Mouse (Mus musculus) cerebellum, adult 9-11 months (tissue): ENCODE data around the gene Clic1.
"Not testable (repeated sequence)": the region's sequence is repeated elsewhere in the genome, so short reads cannot be mapped to it uniquely, and the experiment has no call there.

Experiments
- DNase-seq: peaks from one replicate; pipeline ENCODE4 v3.0.0; 2022

Gene Clic1

GRCm38 (mm10) chr17:35049561-35050016, at the start of gene Clic1:
Gene Clic1 (plus strand): TSS chr17:35049966.
- peak; percentile 46 for DNase-seq

- peak; percentile 87 for DNase-seq
These were observed 48.9 kb upstream of the Clic1 start, which contains the start of gene Vars for GRCm38 (mm10) chr17:35000717-35001451. Gene Vars (plus strand): TSS chr17:35000987.

- DNase-seq = peak; percentile 30
These were observed 48.2 kb upstream of the Clic1 start for GRCm38 (mm10) chr17:35001452-35002152.

- peak; percentile 40 for DNase-seq
These were observed 47.5 kb upstream of the Clic1 start for GRCm38 (mm10) chr17:35002153-35002865.

GRCm38 (mm10) chr17:35003022-35003838, 46.5 kb upstream of the Clic1 start:
- peak; percentile 20 for DNase-seq

GRCm38 (mm10) chr17:35004075-35004717, 45.6 kb upstream of the Clic1 start:
- peak; percentile 37 for DNase-seq

GRCm38 (mm10) chr17:35005158-35005557, 44.6 kb upstream of the Clic1 start:
- peak; percentile 44 for DNase-seq

- DNase-seq = not testable (repeated sequence)
These were observed 43.9 kb upstream of the Clic1 start for GRCm38 (mm10) chr17:35005902-35006301.

GRCm38 (mm10) chr17:35007387-35007991, 42.3 kb upstream of the Clic1 start:
- peak; percentile 18 for DNase-seq

GRCm38 (mm10) chr17:35009586-35009985, 40.2 kb upstream of the Clic1 start:
- peak; percentile 92 for DNase-seq

GRCm38 (mm10) chr17:35011440-35011839, 38.3 kb upstream of the Clic1 start:
- DNase-seq = peak; percentile 45

GRCm38 (mm10) chr17:35012430-35012829, 37.3 kb upstream of the Clic1 start:
- DNase-seq = no peak

- no peak for DNase-seq
These were observed 36.5 kb upstream of the Clic1 start for GRCm38 (mm10) chr17:35013221-35013620.

- DNase-seq = peak; percentile 50
These were observed 34.5 kb upstream of the Clic1 start for GRCm38 (mm10) chr17:35015296-35015695.

- peak; percentile 87 for DNase-seq
These were observed 33.4 kb upstream of the Clic1 start, which contains the start of gene Vwa7 for GRCm38 (mm10) chr17:35016376-35016775. Gene Vwa7 (plus strand): TSS chr17:35016579.

GRCm38 (mm10) chr17:35016791-35017705, 32.7 kb upstream of the Clic1 start:
- peak; percentile 65 for DNase-seq

- DNase-seq = peak; percentile 54
These were observed 32.1 kb upstream of the Clic1 start for GRCm38 (mm10) chr17:35017706-35018030.

- DNase-seq = peak; percentile 44
These were observed 31.6 kb upstream of the Clic1 start for GRCm38 (mm10) chr17:35018171-35018570.

- DNase-seq = no peak
These were observed 29.9 kb upstream of the Clic1 start for GRCm38 (mm10) chr17:35019894-35020293.

- peak; percentile 34 for DNase-seq
These were observed 29.2 kb upstream of the Clic1 start for GRCm38 (mm10) chr17:35020551-35020950.
